Mouse (Mus musculus): ENCODE results near the gene Kcnt2.

- TF ChIP-seq CTCF (IDR thresholded peaks at IDR 0.05; ENCODE audit: control insufficient read depth, insufficient read depth, low read length) (no peak), POLR2A (IDR thresholded peaks at IDR 0.05; ENCODE audit: borderline replicate concordance, control insufficient read depth, low read depth, low read length) (no peak)
Measured at GRCm38 (mm10) chr1:140381093-140381492, 135.1 kb downstream of the Kcnt2 start.

Measured in bone marrow, adult 2 months (tissue).